Mouse (Mus musculus): Measurements from ENCODE around the gene Bpifa2. TPM values are rescaled to one million over a fixed set of nuclear protein-coding genes. Genes with fewer than 3 reads are reported as not detected.

The Bpifa2 gene
- polyA plus RNA-seq (2016; fragmentation: Nextera tagmentation; extraction: Ambion mirVana): not detected in 2 replicates

GRCm38 (mm10) chr2:154007965-154008364 lies at the start of gene Bpifa2:
TSS of gene Bpifa2 (plus strand) at chr2:154008265.
- Histone ChIP-seq H3K4me1 (no peaks in the 10 kb centered on the region), H3K9me3 (replicated peaks) (no peaks in the 10 kb centered on the region), H3K27me3 (ENCODE audit: low read depth, poor library complexity, severe bottlenecking) (no peaks in the 10 kb centered on the region), H3K36me3 (no peaks in the 10 kb centered on the region), H3K27ac (no peak within 1 kb of the TSS), H3K4me3 (no peak within 1 kb of the TSS)
- WGBS: 79% methylated on average over 3 of the region's 3 CpGs
- DNase-seq (ENCODE audit: low spot score): no peak

GRCm38 (mm10) chr2:153962821-153963331 lies 45.2 kb upstream of the Bpifa2 start:
- no peaks in the 10 kb centered on the region for H3K4me1 ChIP-seq
- no peaks in the 10 kb centered on the region for H3K27me3 ChIP-seq (ENCODE audit: low read depth, poor library complexity, severe bottlenecking)
- no peaks in the 10 kb centered on the region for H3K9me3 ChIP-seq (replicated peaks)
- H3K36me3 ChIP-seq: no peaks in the 10 kb centered on the region
- 75% methylated on average over 4 of the region's 4 CpGs for WGBS
- no peak for DNase-seq (ENCODE audit: low spot score)
- H3K4me3 ChIP-seq: no peak overlapping the region
- no peak overlapping the region for H3K27ac ChIP-seq

GRCm38 (mm10) chr2:153963334-153963733 lies 44.7 kb upstream of the Bpifa2 start:
- 90% methylated on average over 1 of the region's 1 CpGs for WGBS
- Histone ChIP-seq H3K4me3 (no peak overlapping the region), H3K27me3 (ENCODE audit: low read depth, poor library complexity, severe bottlenecking) (no peaks in the 10 kb centered on the region), H3K4me1 (no peaks in the 10 kb centered on the region), H3K27ac (no peak overlapping the region), H3K36me3 (no peaks in the 10 kb centered on the region), H3K9me3 (replicated peaks) (no peaks in the 10 kb centered on the region)
- DNase-seq (ENCODE audit: low spot score): no peak

GRCm38 (mm10) chr2:153970221-153970620 lies 37.8 kb upstream of the Bpifa2 start:
- H3K27me3 ChIP-seq (ENCODE audit: low read depth, poor library complexity, severe bottlenecking): no peaks in the 10 kb centered on the region
- no peak overlapping the region for H3K4me3 ChIP-seq
- no peak overlapping the region for H3K27ac ChIP-seq
- H3K36me3 ChIP-seq: no peaks in the 10 kb centered on the region
- no peaks in the 10 kb centered on the region for H3K9me3 ChIP-seq (replicated peaks)
- no peaks in the 10 kb centered on the region for H3K4me1 ChIP-seq
- WGBS: 86% methylated on average over 5 of the region's 5 CpGs
- DNase-seq (ENCODE audit: low spot score): no peak

- H3K4me1 ChIP-seq: no peaks in the 10 kb centered on the region
- 79% methylated on average over 5 of the region's 5 CpGs for WGBS
- no peak for DNase-seq (ENCODE audit: low spot score)
Measured at GRCm38 (mm10) chr2:153974582-153974981, 33.5 kb upstream of the Bpifa2 start, which contains the start of gene Bpifa6. TSS of gene Bpifa6 (plus strand) at chr2:153974945.

GRCm38 (mm10) chr2:153995770-153996169 lies 12.3 kb upstream of the Bpifa2 start:
- WGBS: 11% methylated on average over 7 of the region's 7 CpGs

More at GRCm38 (mm10) chr2:153974582-153974981, 33.5 kb upstream of the Bpifa2 start, which contains the start of gene Bpifa6:
- H3K27me3 ChIP-seq (ENCODE audit: low read depth, poor library complexity, severe bottlenecking): no peaks in the 10 kb centered on the region
- no peak within 1 kb of the TSS for H3K4me3 ChIP-seq
- no peak within 1 kb of the TSS for H3K27ac ChIP-seq
- no peaks in the 10 kb centered on the region for H3K36me3 ChIP-seq
- H3K9me3 ChIP-seq (replicated peaks): no peaks in the 10 kb centered on the region

GRCm38 (mm10) chr2:154000501-154000900 lies 7.6 kb upstream of the Bpifa2 start:
- DNase-seq (ENCODE audit: low spot score): no peak
- Histone ChIP-seq H3K9me3 (replicated peaks) (no peaks in the 10 kb centered on the region), H3K27ac (no peak overlapping the region), H3K4me3 (no peak overlapping the region), H3K4me1 (no peaks in the 10 kb centered on the region), H3K27me3 (ENCODE audit: low read depth, poor library complexity, severe bottlenecking) (no peaks in the 10 kb centered on the region), H3K36me3 (no peaks in the 10 kb centered on the region)
- 85% methylated on average over 3 of the region's 3 CpGs for WGBS

More at GRCm38 (mm10) chr2:153995770-153996169, 12.3 kb upstream of the Bpifa2 start:
- no peak overlapping the region for H3K27ac ChIP-seq
- DNase-seq (ENCODE audit: low spot score): peak; percentile 81
- no peaks in the 10 kb centered on the region for H3K9me3 ChIP-seq (replicated peaks)
- no peaks in the 10 kb centered on the region for H3K36me3 ChIP-seq
- H3K27me3 ChIP-seq (ENCODE audit: low read depth, poor library complexity, severe bottlenecking): no peaks in the 10 kb centered on the region
- no peaks in the 10 kb centered on the region for H3K4me1 ChIP-seq
- no peak overlapping the region for H3K4me3 ChIP-seq

- no peak overlapping the region for H3K4me3 ChIP-seq
- no peaks in the 10 kb centered on the region for H3K9me3 ChIP-seq (replicated peaks)
- no peaks in the 10 kb centered on the region for H3K36me3 ChIP-seq
- H3K27ac ChIP-seq: no peak overlapping the region
- H3K27me3 ChIP-seq (ENCODE audit: low read depth, poor library complexity, severe bottlenecking): no peaks in the 10 kb centered on the region
- no peak for DNase-seq (ENCODE audit: low spot score)
- H3K4me1 ChIP-seq: no peaks in the 10 kb centered on the region
Measured at GRCm38 (mm10) chr2:154001056-154001455, 7.0 kb upstream of the Bpifa2 start.

- no peak for DNase-seq (ENCODE audit: low spot score)
- WGBS: 86% methylated on average over 1 of the region's 1 CpGs
- no peak overlapping the region for H3K27ac ChIP-seq
- no peak overlapping the region for H3K4me3 ChIP-seq
- H3K9me3 ChIP-seq (replicated peaks): no peaks in the 10 kb centered on the region
- no peaks in the 10 kb centered on the region for H3K4me1 ChIP-seq
- H3K27me3 ChIP-seq (ENCODE audit: low read depth, poor library complexity, severe bottlenecking): no peaks in the 10 kb centered on the region
- no peaks in the 10 kb centered on the region for H3K36me3 ChIP-seq
Measured at GRCm38 (mm10) chr2:154004456-154004855, 3.6 kb upstream of the Bpifa2 start.

GRCm38 (mm10) chr2:154005094-154005493 lies 3.0 kb upstream of the Bpifa2 start:
- H3K27me3 ChIP-seq (ENCODE audit: low read depth, poor library complexity, severe bottlenecking): no peaks in the 10 kb centered on the region
- H3K27ac ChIP-seq: no peak overlapping the region
- H3K9me3 ChIP-seq (replicated peaks): no peaks in the 10 kb centered on the region
- no peaks in the 10 kb centered on the region for H3K36me3 ChIP-seq
- 85% methylated on average over 1 of the region's 1 CpGs for WGBS
- no peak for DNase-seq (ENCODE audit: low spot score)
- no peaks in the 10 kb centered on the region for H3K4me1 ChIP-seq
- no peak overlapping the region for H3K4me3 ChIP-seq

- Histone ChIP-seq H3K36me3 (no peaks in the 10 kb centered on the region), H3K4me3 (no peak overlapping the region), H3K27ac (no peak overlapping the region), H3K9me3 (replicated peaks) (no peaks in the 10 kb centered on the region), H3K4me1 (no peaks in the 10 kb centered on the region), H3K27me3 (ENCODE audit: low read depth, poor library complexity, severe bottlenecking) (no peaks in the 10 kb centered on the region)
- 91% methylated on average over 4 of the region's 4 CpGs for WGBS
- no peak for DNase-seq (ENCODE audit: low spot score)
Measured at GRCm38 (mm10) chr2:154005734-154006133, 2.3 kb upstream of the Bpifa2 start.

GRCm38 (mm10) chr2:154006331-154006730 lies 1.7 kb upstream of the Bpifa2 start:
- Histone ChIP-seq H3K4me1 (no peaks in the 10 kb centered on the region), H3K4me3 (no peak overlapping the region), H3K27me3 (ENCODE audit: low read depth, poor library complexity, severe bottlenecking) (no peaks in the 10 kb centered on the region), H3K27ac (no peak overlapping the region), H3K9me3 (replicated peaks) (no peaks in the 10 kb centered on the region), H3K36me3 (no peaks in the 10 kb centered on the region)
- WGBS: 87% methylated on average over 2 of the region's 2 CpGs
- DNase-seq (ENCODE audit: low spot score): no peak

- H3K4me3 ChIP-seq: no peak overlapping the region
- H3K4me1 ChIP-seq: no peaks in the 10 kb centered on the region
- DNase-seq (ENCODE audit: low spot score): no peak
- WGBS: 84% methylated on average over 1 of the region's 1 CpGs
- H3K27ac ChIP-seq: no peak overlapping the region
- no peaks in the 10 kb centered on the region for H3K36me3 ChIP-seq
- H3K9me3 ChIP-seq (replicated peaks): no peaks in the 10 kb centered on the region
- H3K27me3 ChIP-seq (ENCODE audit: low read depth, poor library complexity, severe bottlenecking): no peaks in the 10 kb centered on the region
Measured at GRCm38 (mm10) chr2:154007381-154007780, 684 bp upstream of the Bpifa2 start.

GRCm38 (mm10) chr2:154017990-154018389 lies 9.9 kb downstream of the Bpifa2 start:
- no peak overlapping the region for H3K27ac ChIP-seq

More at GRCm38 (mm10) chr2:154017990-154018389, 9.9 kb downstream of the Bpifa2 start:
- 82% methylated on average over 1 of the region's 1 CpGs for WGBS
- H3K9me3 ChIP-seq (replicated peaks): no peaks in the 10 kb centered on the region
- no peaks in the 10 kb centered on the region for H3K4me1 ChIP-seq
- no peaks in the 10 kb centered on the region for H3K27me3 ChIP-seq (ENCODE audit: low read depth, poor library complexity, severe bottlenecking)
- no peak for DNase-seq (ENCODE audit: low spot score)
- H3K36me3 ChIP-seq: no peaks in the 10 kb centered on the region
- H3K4me3 ChIP-seq: no peak overlapping the region
